Mouse (Mus musculus): ENCODE measurements around the gene Ube2a.

DNA sequence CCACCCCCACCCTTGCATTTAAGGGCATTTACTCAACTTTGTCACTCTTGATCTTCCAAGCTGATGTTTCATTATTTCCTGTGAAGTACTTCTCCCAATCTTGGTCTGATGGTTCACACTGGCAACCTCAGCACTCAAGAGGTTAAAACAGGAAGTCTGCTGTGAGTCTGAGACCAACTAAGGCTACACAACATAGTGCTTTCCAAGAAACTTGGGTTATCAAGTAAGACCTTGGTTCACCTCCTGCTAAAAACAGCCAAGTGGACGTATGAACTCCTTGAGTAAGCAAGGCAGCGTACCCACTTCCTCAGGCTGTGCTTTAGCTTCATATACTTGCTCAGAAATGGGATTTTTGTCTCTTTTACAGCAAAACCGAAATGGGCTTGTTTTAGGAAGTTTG lies 3.3 kb upstream of the Ube2a start:
- TF ChIP-seq POLR2A (IDR thresholded peaks at IDR 0.05; ENCODE audit: insufficient read depth, low read depth, low read length) (no peak), CTCF (IDR thresholded peaks at IDR 0.05) (no peak)

Measured in heart, adult 2 months (tissue).